Mouse (Mus musculus): ENCODE results near the gene Necap2. TPM values are rescaled to one million over a fixed set of nuclear protein-coding genes. Genes with fewer than 3 reads are reported as not detected.

Necap2 gene
- polyA plus RNA-seq (2012; ENCODE audit: insufficient read depth, insufficient read length, missing spikeins), result 170 and 172 TPM in 2 replicates

GRCm38 (mm10) chr4:141077681-141078509 is at the start of gene Necap2:
Necap2 (minus strand) TSS chr4:141078357.
- H3K4me3 ChIP-seq (ENCODE audit: insufficient read depth, low read length), result peak within 1 kb of the TSS; percentile 90
- TF ChIP-seq CTCF (IDR thresholded peaks at IDR 0.05; ENCODE audit: low read depth, low read length), result peak; percentile 49
- TF ChIP-seq POLR2A (IDR thresholded peaks at IDR 0.05; ENCODE audit: borderline replicate concordance, low read depth, low read length), result no peak
- peaks cover 25% of the 10 kb centered on the region for H3K4me1 ChIP-seq (ENCODE audit: control insufficient read depth, insufficient read depth, low read length)
- H3K27ac ChIP-seq (ENCODE audit: insufficient read depth, low read depth, low read length), result peak within 1 kb of the TSS; percentile 80

- TF ChIP-seq CTCF (IDR thresholded peaks at IDR 0.05; ENCODE audit: low read depth, low read length) (no peak), POLR2A (IDR thresholded peaks at IDR 0.05; ENCODE audit: borderline replicate concordance, low read depth, low read length) (no peak)
- Histone ChIP-seq H3K4me3 (ENCODE audit: insufficient read depth, low read length) (no peak overlapping the region), H3K27ac (ENCODE audit: insufficient read depth, low read depth, low read length) (no peak overlapping the region), H3K4me1 (ENCODE audit: control insufficient read depth, insufficient read depth, low read length) (peaks cover 3% of the 10 kb centered on the region; the same call in 1 of the 2 replicates)
Measured at GRCm38 (mm10) chr4:141123065-141123464, 44.9 kb upstream of the Necap2 start.

DNA sequence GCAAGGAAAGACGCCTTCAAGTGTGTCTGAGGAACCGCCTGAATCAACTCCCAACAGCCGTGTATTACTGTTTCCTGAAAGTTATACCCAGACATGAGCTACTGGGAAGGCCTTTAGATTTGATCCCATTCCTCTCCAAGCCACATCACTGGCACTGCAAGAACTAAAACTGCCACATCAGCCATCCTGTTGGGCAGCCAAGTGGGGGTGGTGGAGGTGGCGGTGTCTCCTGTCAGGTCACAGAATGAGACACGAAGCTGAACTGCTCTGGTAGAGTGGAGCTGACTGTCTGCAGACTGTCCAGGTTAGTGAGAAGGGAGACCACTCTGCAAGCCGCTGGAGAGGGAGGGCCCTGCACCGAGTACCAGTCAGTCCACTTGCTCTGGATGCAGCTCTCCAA is 44.5 kb upstream of the Necap2 start:
- Histone ChIP-seq H3K27ac (ENCODE audit: insufficient read depth, low read depth, low read length) (no peak overlapping the region), H3K4me3 (ENCODE audit: insufficient read depth, low read length) (no peak overlapping the region), H3K4me1 (ENCODE audit: control insufficient read depth, insufficient read depth, low read length) (peaks cover 3% of the 10 kb centered on the region; the same call in 1 of the 2 replicates)
- TF ChIP-seq POLR2A (IDR thresholded peaks at IDR 0.05; ENCODE audit: borderline replicate concordance, low read depth, low read length) (no peak), CTCF (IDR thresholded peaks at IDR 0.05; ENCODE audit: low read depth, low read length) (no peak)

GRCm38 (mm10) chr4:141120700-141121099 is 42.5 kb upstream of the Necap2 start:
- H3K4me1 ChIP-seq (ENCODE audit: control insufficient read depth, insufficient read depth, low read length), result peaks cover 3% of the 10 kb centered on the region; the same call in 1 of the 2 replicates
- H3K27ac ChIP-seq (ENCODE audit: insufficient read depth, low read depth, low read length), result no peak overlapping the region
- H3K4me3 ChIP-seq (ENCODE audit: insufficient read depth, low read length), result no peak overlapping the region
- TF ChIP-seq CTCF (IDR thresholded peaks at IDR 0.05; ENCODE audit: low read depth, low read length) (peak; percentile 24), POLR2A (IDR thresholded peaks at IDR 0.05; ENCODE audit: borderline replicate concordance, low read depth, low read length) (no peak)

- H3K4me3 ChIP-seq (ENCODE audit: insufficient read depth, low read length), result no peak overlapping the region
- no peak overlapping the region for H3K27ac ChIP-seq (ENCODE audit: insufficient read depth, low read depth, low read length)
- TF ChIP-seq CTCF (IDR thresholded peaks at IDR 0.05; ENCODE audit: low read depth, low read length), result no peak
- TF ChIP-seq POLR2A (IDR thresholded peaks at IDR 0.05; ENCODE audit: borderline replicate concordance, low read depth, low read length), result no peak
- H3K4me1 ChIP-seq (ENCODE audit: control insufficient read depth, insufficient read depth, low read length), result peaks cover 3% of the 10 kb centered on the region; the same call in 1 of the 2 replicates
Measured at GRCm38 (mm10) chr4:141118691-141119090, 40.5 kb upstream of the Necap2 start.

DNA sequence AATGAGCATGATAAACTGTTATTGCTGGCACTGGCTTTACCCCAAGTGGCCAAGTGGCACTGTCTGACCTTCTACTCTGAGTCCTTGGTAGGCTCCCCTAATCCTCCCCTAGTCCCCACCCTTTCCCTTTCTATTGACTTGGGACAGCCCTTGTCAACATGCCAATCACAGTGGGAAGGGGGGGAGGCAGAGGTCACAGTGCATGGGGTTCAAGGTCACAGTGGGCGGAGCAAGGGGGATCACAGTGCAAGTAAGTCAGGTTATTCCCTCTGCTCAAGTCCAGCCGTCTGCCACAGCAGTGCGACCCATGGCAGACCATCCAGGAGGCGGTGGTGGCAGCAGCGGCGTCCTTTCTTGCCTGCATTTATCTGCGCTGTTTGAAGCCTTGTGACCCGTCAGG is 37.2 kb upstream of the Necap2 start:
- Histone ChIP-seq H3K27ac (ENCODE audit: insufficient read depth, low read depth, low read length) (no peak overlapping the region), H3K4me3 (ENCODE audit: insufficient read depth, low read length) (no peak overlapping the region), H3K4me1 (ENCODE audit: control insufficient read depth, insufficient read depth, low read length) (no peaks in the 10 kb centered on the region)
- no peak for TF ChIP-seq POLR2A (IDR thresholded peaks at IDR 0.05; ENCODE audit: borderline replicate concordance, low read depth, low read length)
- TF ChIP-seq CTCF (IDR thresholded peaks at IDR 0.05; ENCODE audit: low read depth, low read length), result no peak

- TF ChIP-seq CTCF (IDR thresholded peaks at IDR 0.05; ENCODE audit: low read depth, low read length), result no peak
- TF ChIP-seq POLR2A (IDR thresholded peaks at IDR 0.05; ENCODE audit: borderline replicate concordance, low read depth, low read length), result no peak
- Histone ChIP-seq H3K4me1 (ENCODE audit: control insufficient read depth, insufficient read depth, low read length) (no peaks in the 10 kb centered on the region), H3K27ac (ENCODE audit: insufficient read depth, low read depth, low read length) (no peak overlapping the region), H3K4me3 (ENCODE audit: insufficient read depth, low read length) (no peak overlapping the region)
Measured at GRCm38 (mm10) chr4:141114521-141114981, 36.4 kb upstream of the Necap2 start.

DNA sequence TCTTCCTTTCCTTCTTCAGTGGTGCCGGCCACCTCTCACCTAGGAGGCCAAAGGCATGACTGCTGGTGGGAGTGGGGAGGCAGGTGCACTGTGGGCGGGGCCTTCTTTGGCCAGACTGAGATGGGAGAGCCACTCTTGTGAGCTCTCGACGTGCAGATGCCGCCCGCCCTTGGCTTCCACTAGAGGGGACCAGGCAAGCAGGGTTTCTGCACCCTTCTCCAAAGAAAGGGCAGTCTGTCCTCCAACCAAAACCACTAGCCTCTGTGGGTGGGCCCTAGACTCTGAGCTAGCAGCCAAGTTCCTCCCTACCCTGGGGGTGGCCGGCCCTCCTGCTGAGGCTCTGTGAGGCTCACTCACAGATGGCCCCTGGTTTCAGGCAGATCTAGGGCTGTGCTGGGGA is 35.7 kb upstream of the Necap2 start:
- Histone ChIP-seq H3K4me3 (ENCODE audit: insufficient read depth, low read length) (no peak overlapping the region), H3K27ac (ENCODE audit: insufficient read depth, low read depth, low read length) (no peak overlapping the region), H3K4me1 (ENCODE audit: control insufficient read depth, insufficient read depth, low read length) (no peaks in the 10 kb centered on the region)
- no peak for TF ChIP-seq POLR2A (IDR thresholded peaks at IDR 0.05; ENCODE audit: borderline replicate concordance, low read depth, low read length)
- TF ChIP-seq CTCF (IDR thresholded peaks at IDR 0.05; ENCODE audit: low read depth, low read length), result no peak

GRCm38 (mm10) chr4:141108196-141108732 is 30.1 kb upstream of the Necap2 start:
- Histone ChIP-seq H3K4me3 (ENCODE audit: insufficient read depth, low read length) (no peak overlapping the region), H3K27ac (ENCODE audit: insufficient read depth, low read depth, low read length) (no peak overlapping the region), H3K4me1 (ENCODE audit: control insufficient read depth, insufficient read depth, low read length) (peaks cover 8% of the 10 kb centered on the region)
- TF ChIP-seq CTCF (IDR thresholded peaks at IDR 0.05; ENCODE audit: low read depth, low read length), result no peak
- no peak for TF ChIP-seq POLR2A (IDR thresholded peaks at IDR 0.05; ENCODE audit: borderline replicate concordance, low read depth, low read length)
